Mouse (Mus musculus) E14TG2a.4 (cell line): ENCODE data around the gene Olfr965.

Source experiments
- CTCF ChIP-seq: conservative IDR thresholded peaks from 2 replicates; pipeline ENCODE4 v1.5.1; 2014; ENCODE audit warnings: low read length
- NANOG ChIP-seq: IDR thresholded peaks from 2 replicates; pipeline ENCODE4 v1.6.1; 2014; ENCODE audit warnings: borderline replicate concordance, low read length, mixed read lengths

- no peak for TF ChIP-seq CTCF
- TF ChIP-seq NANOG = no peak
These were observed 2.2 kb upstream of the Olfr965 start for GRCm38 (mm10) chr9:39708958-39709357.
